Mouse (Mus musculus) forebrain, embryonic 15.5 days (tissue): Measurements from ENCODE around the gene Tnfaip8l1. TPM values are rescaled to one million over a fixed set of nuclear protein-coding genes. Genes with fewer than 3 reads are reported as not detected.

Experiments
- ATAC-seq: fragments of 200-750 bp; cut with Nextera tagmentation; replicated peaks from 2 replicates; pipeline ENCODE4 v1.8.0; 2017; ENCODE audit warnings: mild to moderate bottlenecking, moderate TSS enrichment, moderate library complexity
- H3K27ac ChIP-seq: fragments of 300-500 bp; sonication (generic); replicated peaks from 2 replicates; pipeline ENCODE4 v1.5.1; 2015; ENCODE audit warnings: mild to moderate bottlenecking, inconsistent platforms
- H3K27me3 ChIP-seq: fragments of 300-500 bp; sonication (generic); 2 replicates; pipeline ENCODE4 v1.6.1; 2015; ENCODE audit warnings: inconsistent platforms
- H3K36me3 ChIP-seq: fragments of 300-500 bp; sonication (generic); 2 replicates; pipeline ENCODE4 v1.6.1; 2015; ENCODE audit warnings: mild to moderate bottlenecking, inconsistent platforms
- H3K4me1 ChIP-seq: fragments of 300-500 bp; sonication (generic); 2 replicates; pipeline ENCODE4 v1.6.1; 2015; ENCODE audit warnings: inconsistent platforms
- H3K4me2 ChIP-seq: fragments of 300-500 bp; sonication (generic); replicated peaks from 2 replicates; pipeline ENCODE4 v1.6.1; 2015; ENCODE audit warnings: mild to moderate bottlenecking, inconsistent platforms
- H3K4me3 ChIP-seq: fragments of 300-500 bp; sonication (generic); 2 replicates; pipeline ENCODE4 v1.5.1; 2015; ENCODE audit warnings: mild to moderate bottlenecking, inconsistent platforms
- H3K9ac ChIP-seq: fragments of 300-500 bp; sonication (generic); replicated peaks from 2 replicates; pipeline ENCODE4 v1.6.1; 2015; ENCODE audit warnings: mild to moderate bottlenecking, inconsistent platforms
- H3K9me3 ChIP-seq: fragments of 300-500 bp; sonication (generic); 2 replicates; pipeline ENCODE4 v1.6.1; 2016; ENCODE audit warnings: inconsistent platforms
- WGBS: fragments of 180-500 bp; shearing (Covaris S2); methylation state at CpG from one replicate; pipeline ENCODE4 v1.1.7; 2015; ENCODE audit warnings: mixed read lengths; 5-methylcytosine and 5-hydroxymethylcytosine counted together
- polyA plus RNA-seq: library from polyadenylated mRNA; unstranded; fragments of >200 nt; fragmentation: Nextera tagmentation; extraction: Ambion mirVana; gene quantifications from 2 replicates; pipeline ENCODE4 v1.2.1, GENCODE M21; 2015

The Tnfaip8l1 gene
- polyA plus RNA-seq, 1 experiment from 2014 or later, result 9.0 TPM

GRCm38 (mm10) chr17:56139858-56140595, 22.2 kb upstream of the Tnfaip8l1 start, which contains the start of gene Sema6b:
Gene Sema6b (minus strand): TSS chr17:56140343.
- Histone ChIP-seq H3K36me3 (no peaks in the 10 kb centered on the region), H3K4me1 (peaks cover 39% of the 10 kb centered on the region), H3K9me3 (no peaks in the 10 kb centered on the region), H3K27me3 (peaks cover 14% of the 10 kb centered on the region; the same call in 1 of the 2 replicates), H3K9ac (peak within 1 kb of the TSS; percentile 76), H3K4me2 (peak within 1 kb of the TSS; percentile 77), H3K4me3 (peak within 1 kb of the TSS; percentile 84), H3K27ac (peak within 1 kb of the TSS; percentile 77)
- ATAC-seq, result peak; percentile 50
- WGBS, result under 1% methylated on average over 79 of the region's 79 CpGs

- Histone ChIP-seq H3K27me3 (peaks cover 18% of the 10 kb centered on the region; the same call in 1 of the 2 replicates), H3K4me1 (peaks cover 38% of the 10 kb centered on the region), H3K4me3 (peak overlapping the region; percentile 51), H3K9me3 (no peaks in the 10 kb centered on the region), H3K36me3 (no peaks in the 10 kb centered on the region), H3K9ac (peak overlapping the region; percentile 43), H3K4me2 (peak overlapping the region; percentile 64), H3K27ac (0 out of 2 replicates have a peak overlapping the region, but pooled peaks have one; percentile 2)
- ATAC-seq, result peak; percentile 36
- 1% methylated on average over 36 of the region's 47 CpGs for WGBS
These were observed 20.3 kb upstream of the Tnfaip8l1 start for GRCm38 (mm10) chr17:56141702-56142605.

- Histone ChIP-seq H3K9me3 (no peaks in the 10 kb centered on the region), H3K4me2 (no peak overlapping the region), H3K27me3 (peaks cover 37% of the 10 kb centered on the region), H3K36me3 (no peaks in the 10 kb centered on the region), H3K4me3 (no peak overlapping the region), H3K27ac (no peak overlapping the region), H3K4me1 (peaks cover 32% of the 10 kb centered on the region), H3K9ac (no peak overlapping the region)
- WGBS, result 73% methylated on average over 9 of the region's 9 CpGs
- ATAC-seq, result no peak
These were observed 17.7 kb upstream of the Tnfaip8l1 start for GRCm38 (mm10) chr17:56144546-56144945.

GRCm38 (mm10) chr17:56146131-56146530, 16.1 kb upstream of the Tnfaip8l1 start:
- no peak overlapping the region for H3K27ac ChIP-seq
- WGBS, result 25% methylated on average over 9 of the region's 9 CpGs

GRCm38 (mm10) chr17:56147420-56147819, 14.9 kb upstream of the Tnfaip8l1 start:
- whole genome bisulfite sequencing, result 76% methylated on average over 12 of the region's 12 CpGs
- H3K27me3 ChIP-seq, result peaks cover 39% of the 10 kb centered on the region

More at GRCm38 (mm10) chr17:56146131-56146530, 16.1 kb upstream of the Tnfaip8l1 start:
- ATAC-seq, result no peak
- no peaks in the 10 kb centered on the region for H3K36me3 ChIP-seq
- H3K9me3 ChIP-seq, result no peaks in the 10 kb centered on the region
- no peak overlapping the region for H3K4me3 ChIP-seq
- H3K4me1 ChIP-seq, result peaks cover 27% of the 10 kb centered on the region
- H3K27me3 ChIP-seq, result peaks cover 45% of the 10 kb centered on the region
- no peak overlapping the region for H3K9ac ChIP-seq
- H3K4me2 ChIP-seq, result no peak overlapping the region

GRCm38 (mm10) chr17:56148280-56148679, 14.0 kb upstream of the Tnfaip8l1 start:
- peak overlapping the region; percentile 25 for H3K4me3 ChIP-seq
- WGBS, result 19% methylated on average over 9 of the region's 9 CpGs

More at GRCm38 (mm10) chr17:56147420-56147819, 14.9 kb upstream of the Tnfaip8l1 start:
- Histone ChIP-seq H3K27ac (no peak overlapping the region), H3K4me3 (no peak overlapping the region), H3K4me1 (peaks cover 14% of the 10 kb centered on the region), H3K36me3 (no peaks in the 10 kb centered on the region), H3K9ac (no peak overlapping the region), H3K9me3 (no peaks in the 10 kb centered on the region), H3K4me2 (no peak overlapping the region)
- no peak for ATAC-seq

GRCm38 (mm10) chr17:56148790-56149618, 13.3 kb upstream of the Tnfaip8l1 start:
- peak overlapping the region; percentile 41 for H3K4me2 ChIP-seq
- H3K9ac ChIP-seq, result peak overlapping the region; percentile 49
- peak; percentile 29; the same call in 1 of the 2 replicates for ATAC-seq
- no peaks in the 10 kb centered on the region for H3K36me3 ChIP-seq
- H3K27ac ChIP-seq, result no peak overlapping the region
- H3K27me3 ChIP-seq, result peaks cover 37% of the 10 kb centered on the region
- peak overlapping the region; percentile 25 for H3K4me3 ChIP-seq
- WGBS, result under 1% methylated on average over 30 of the region's 30 CpGs
- H3K9me3 ChIP-seq, result no peaks in the 10 kb centered on the region
- peaks cover 17% of the 10 kb centered on the region for H3K4me1 ChIP-seq

More at GRCm38 (mm10) chr17:56148280-56148679, 14.0 kb upstream of the Tnfaip8l1 start:
- peaks cover 12% of the 10 kb centered on the region for H3K4me1 ChIP-seq
- no peak overlapping the region for H3K27ac ChIP-seq
- peaks cover 37% of the 10 kb centered on the region for H3K27me3 ChIP-seq
- H3K4me2 ChIP-seq, result peak overlapping the region; percentile 41
- no peak overlapping the region for H3K9ac ChIP-seq
- ATAC-seq, result no peak
- H3K36me3 ChIP-seq, result no peaks in the 10 kb centered on the region
- no peaks in the 10 kb centered on the region for H3K9me3 ChIP-seq

- no peaks in the 10 kb centered on the region for H3K36me3 ChIP-seq
- no peak overlapping the region for H3K9ac ChIP-seq
- 46% methylated on average over 2 of the region's 2 CpGs for WGBS
- H3K4me2 ChIP-seq, result no peak overlapping the region
- peaks cover 17% of the 10 kb centered on the region for H3K4me1 ChIP-seq
- H3K4me3 ChIP-seq, result no peak overlapping the region
- H3K27me3 ChIP-seq, result peaks cover 37% of the 10 kb centered on the region
- no peak overlapping the region for H3K27ac ChIP-seq
- H3K9me3 ChIP-seq, result no peaks in the 10 kb centered on the region
- no peak for ATAC-seq
These were observed 12.4 kb upstream of the Tnfaip8l1 start for GRCm38 (mm10) chr17:56149897-56150296.

- Histone ChIP-seq H3K27me3 (peaks cover 26% of the 10 kb centered on the region), H3K4me2 (no peak overlapping the region), H3K9me3 (no peaks in the 10 kb centered on the region), H3K4me1 (peaks cover 15% of the 10 kb centered on the region), H3K27ac (no peak overlapping the region), H3K4me3 (no peak overlapping the region), H3K36me3 (no peaks in the 10 kb centered on the region), H3K9ac (no peak overlapping the region)
- ATAC-seq, result no peak
- 26% methylated on average over 9 of the region's 9 CpGs for WGBS
These were observed 8.6 kb upstream of the Tnfaip8l1 start for GRCm38 (mm10) chr17:56153643-56154042.

GRCm38 (mm10) chr17:56159729-56160128, 2.5 kb upstream of the Tnfaip8l1 start:
- H3K4me3 ChIP-seq, result no peak overlapping the region
- H3K27ac ChIP-seq, result no peak overlapping the region
- peaks cover 6% of the 10 kb centered on the region; the same call in 1 of the 2 replicates for H3K27me3 ChIP-seq
- 3% methylated on average over 9 of the region's 9 CpGs for WGBS
- H3K9me3 ChIP-seq, result no peaks in the 10 kb centered on the region
- H3K9ac ChIP-seq, result no peak overlapping the region
- ATAC-seq, result no peak
- no peaks in the 10 kb centered on the region for H3K36me3 ChIP-seq
- no peak overlapping the region for H3K4me2 ChIP-seq
- peaks cover 14% of the 10 kb centered on the region for H3K4me1 ChIP-seq

GRCm38 (mm10) chr17:56163523-56164102, 1.3 kb downstream of the Tnfaip8l1 start:
- WGBS, result 84% methylated on average over 6 of the region's 6 CpGs
- no peak overlapping the region for H3K27ac ChIP-seq
- H3K36me3 ChIP-seq, result no peaks in the 10 kb centered on the region
- no peaks in the 10 kb centered on the region for H3K9me3 ChIP-seq
- no peaks in the 10 kb centered on the region; the same call in 1 of the 2 replicates for H3K27me3 ChIP-seq
- H3K4me1 ChIP-seq, result peaks cover 14% of the 10 kb centered on the region
- H3K9ac ChIP-seq, result no peak overlapping the region
- no peak overlapping the region for H3K4me3 ChIP-seq
- ATAC-seq, result no peak
- no peak overlapping the region for H3K4me2 ChIP-seq
